Mouse (Mus musculus): ENCODE measurements at regions not wholly inside any gene's neighbourhood (a gene's known extent, or its start where the extent isn't known, plus 50 kb on each side); places are given as distances from the start of the nearest gene placed in this dataset.
"Not testable (repeated sequence)": the region's sequence is repeated elsewhere in the genome, so short reads cannot be mapped to it uniquely, and the experiment has no call there.

DNA sequence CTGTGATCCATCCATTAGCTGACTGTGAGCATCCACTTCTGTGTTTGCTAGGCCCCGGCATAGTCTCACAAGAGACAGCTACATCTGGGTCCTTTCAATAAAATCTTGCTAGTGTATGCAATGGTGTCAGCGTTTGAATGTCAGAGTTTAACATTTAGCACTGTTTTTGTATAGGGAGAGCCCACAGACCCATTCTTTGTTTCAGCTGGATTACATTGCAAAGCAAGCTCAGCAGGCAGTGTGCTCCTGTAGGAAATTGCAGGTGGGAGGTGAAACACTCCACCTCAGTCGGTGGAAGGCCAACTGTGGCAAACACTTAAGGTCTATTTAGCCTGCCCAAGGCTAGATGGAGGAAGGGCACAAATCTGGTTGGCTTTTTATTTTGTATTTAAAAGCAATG, 337.2 kb upstream of the Nova1 start:
- not testable (repeated sequence) for H3K9ac ChIP-seq (ENCODE audit: low read depth, low read length); H3K4me2 ChIP-seq; H3K4me1 ChIP-seq (ENCODE audit: control insufficient read depth, insufficient read depth, low read length); H3K36me3 ChIP-seq (ENCODE audit: control insufficient read depth, insufficient read depth, low read length); H3K27ac ChIP-seq (ENCODE audit: low read depth, low read length); H3K4me3 ChIP-seq (ENCODE audit: low read depth, low read length); ATAC-seq (replicated peaks; ENCODE audit: insufficient number of reproducible peaks, low FRiP score, low TSS enrichment); H3K9me3 ChIP-seq (replicated peaks; ENCODE audit: control insufficient read depth, low read length); H3K27me3 ChIP-seq (ENCODE audit: control insufficient read depth, insufficient read depth, low read length)
- 23% methylated on average over 2 of the region's 3 CpGs for WGBS (ENCODE audit: insufficient replicate concordance)

DNA sequence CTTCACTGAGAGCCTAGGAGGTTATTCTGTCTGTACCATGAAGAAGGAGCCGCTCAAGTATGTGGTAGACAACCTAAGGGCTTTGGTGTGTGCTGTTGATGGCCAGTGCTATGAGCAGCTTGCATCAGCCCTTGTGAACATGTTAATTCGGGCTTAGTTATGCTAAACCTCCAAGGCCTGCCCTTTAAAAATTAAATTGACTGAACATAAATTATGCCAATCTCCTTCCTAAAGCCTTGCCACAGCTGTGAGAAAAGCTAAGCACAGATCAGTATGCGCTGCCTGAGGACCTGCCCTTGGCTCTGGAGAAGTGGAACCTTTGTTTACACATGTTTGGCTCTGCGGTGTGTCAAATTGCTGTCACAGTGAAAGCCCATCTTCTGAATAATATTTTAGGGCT, 321.9 kb upstream of the Nova1 start:
- no peak overlapping the region for H3K4me3 ChIP-seq (ENCODE audit: low read depth, low read length)
- H3K9me3 ChIP-seq (replicated peaks; ENCODE audit: control insufficient read depth, low read length), result no peaks in the 10 kb centered on the region
- no peaks in the 10 kb centered on the region for H3K36me3 ChIP-seq (ENCODE audit: control insufficient read depth, insufficient read depth, low read length)
- H3K4me1 ChIP-seq (ENCODE audit: control insufficient read depth, insufficient read depth, low read length), result no peaks in the 10 kb centered on the region
- no peak for ATAC-seq (replicated peaks; ENCODE audit: insufficient number of reproducible peaks, low FRiP score, low TSS enrichment)
- H3K9ac ChIP-seq (ENCODE audit: low read depth, low read length), result no peak overlapping the region
- H3K4me2 ChIP-seq, result no peak overlapping the region
- 59% methylated on average over 4 of the region's 4 CpGs for WGBS (ENCODE audit: insufficient replicate concordance)
- H3K27ac ChIP-seq (ENCODE audit: low read depth, low read length), result no peak overlapping the region
- no peaks in the 10 kb centered on the region for H3K27me3 ChIP-seq (ENCODE audit: control insufficient read depth, insufficient read depth, low read length)

DNA sequence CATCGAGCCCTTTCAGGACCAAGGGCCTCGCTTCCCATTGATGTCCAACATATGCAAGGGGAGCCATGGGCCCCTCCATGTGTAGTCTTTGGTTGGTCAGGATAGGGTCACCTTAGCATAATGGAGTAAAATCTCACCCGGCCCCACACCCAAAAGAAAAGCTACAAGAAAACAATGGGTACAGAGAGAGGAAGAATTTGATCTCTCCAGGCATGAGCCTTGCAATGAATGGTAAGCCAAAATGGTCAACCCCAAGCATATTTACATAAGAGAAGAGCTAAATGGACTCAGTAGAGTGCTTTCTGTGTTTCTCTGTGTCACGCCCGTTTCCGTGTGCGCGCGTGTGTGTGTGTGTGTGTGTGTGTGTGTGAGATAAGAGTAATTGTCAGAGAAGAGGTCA, 311.1 kb upstream of the Nova1 start:
- Histone ChIP-seq H3K36me3 (ENCODE audit: control insufficient read depth, insufficient read depth, low read length) (no peaks in the 10 kb centered on the region), H3K4me1 (ENCODE audit: control insufficient read depth, insufficient read depth, low read length) (no peaks in the 10 kb centered on the region), H3K4me3 (ENCODE audit: low read depth, low read length) (no peak overlapping the region), H3K27ac (ENCODE audit: low read depth, low read length) (no peak overlapping the region), H3K27me3 (ENCODE audit: control insufficient read depth, insufficient read depth, low read length) (no peaks in the 10 kb centered on the region), H3K9ac (ENCODE audit: low read depth, low read length) (no peak overlapping the region), H3K4me2 (no peak overlapping the region), H3K9me3 (replicated peaks; ENCODE audit: control insufficient read depth, low read length) (no peaks in the 10 kb centered on the region)
- 85% methylated on average over 9 of the region's 9 CpGs for WGBS (ENCODE audit: insufficient replicate concordance)
- ATAC-seq (replicated peaks; ENCODE audit: insufficient number of reproducible peaks, low FRiP score, low TSS enrichment), result no peak

DNA sequence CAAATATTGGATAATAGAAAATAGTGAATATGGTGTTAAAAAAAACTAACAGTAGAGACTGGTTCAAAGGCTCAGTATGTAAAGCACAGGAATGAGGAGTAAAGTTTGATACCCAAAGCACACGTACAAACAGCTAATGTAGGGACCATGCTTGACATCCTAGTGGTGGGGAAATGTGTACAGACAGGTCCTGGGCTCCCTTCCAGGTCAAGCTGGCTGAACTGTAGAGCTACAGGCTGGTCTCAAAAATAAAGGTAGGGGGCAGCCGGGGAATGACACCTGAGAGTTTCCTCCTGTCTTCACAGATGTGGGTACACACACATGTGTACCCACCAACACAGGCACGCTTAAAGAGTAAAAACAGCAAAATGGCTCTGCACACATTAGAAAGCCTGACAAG, 309.9 kb upstream of the Nova1 start:
- Histone ChIP-seq H3K9ac (ENCODE audit: low read depth, low read length) (no peak overlapping the region), H3K27ac (ENCODE audit: low read depth, low read length) (no peak overlapping the region), H3K9me3 (replicated peaks; ENCODE audit: control insufficient read depth, low read length) (no peaks in the 10 kb centered on the region), H3K4me1 (ENCODE audit: control insufficient read depth, insufficient read depth, low read length) (no peaks in the 10 kb centered on the region), H3K36me3 (ENCODE audit: control insufficient read depth, insufficient read depth, low read length) (no peaks in the 10 kb centered on the region), H3K27me3 (ENCODE audit: control insufficient read depth, insufficient read depth, low read length) (no peaks in the 10 kb centered on the region), H3K4me2 (no peak overlapping the region), H3K4me3 (ENCODE audit: low read depth, low read length) (no peak overlapping the region)
- ATAC-seq (replicated peaks; ENCODE audit: insufficient number of reproducible peaks, low FRiP score, low TSS enrichment), result no peak
- 76% methylated on average over 3 of the region's 3 CpGs for WGBS (ENCODE audit: insufficient replicate concordance)

DNA sequence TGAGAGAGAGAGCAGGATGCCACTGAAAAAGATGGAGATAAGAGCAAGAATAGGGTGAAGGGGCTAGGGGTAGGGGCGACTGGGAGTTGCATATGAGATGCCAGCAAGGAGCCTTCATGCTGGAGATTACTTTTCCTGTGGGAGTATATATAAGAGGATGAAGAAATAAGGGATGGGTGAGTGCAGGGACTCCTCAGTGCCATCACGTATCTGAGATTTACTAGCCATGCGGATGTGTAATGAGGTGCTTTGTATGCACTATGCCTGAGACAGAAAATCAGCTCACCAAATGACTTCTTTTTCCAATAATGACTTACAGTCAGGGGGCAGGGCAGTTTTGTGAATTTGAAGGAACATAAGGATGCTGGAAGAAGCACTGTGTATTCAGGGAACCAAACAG, 302.7 kb upstream of the Nova1 start:
- no peaks in the 10 kb centered on the region for H3K9me3 ChIP-seq (replicated peaks; ENCODE audit: control insufficient read depth, low read length)
- H3K27me3 ChIP-seq (ENCODE audit: control insufficient read depth, insufficient read depth, low read length), result no peaks in the 10 kb centered on the region
- H3K36me3 ChIP-seq (ENCODE audit: control insufficient read depth, insufficient read depth, low read length), result no peaks in the 10 kb centered on the region
- 68% methylated on average over 3 of the region's 3 CpGs for WGBS (ENCODE audit: insufficient replicate concordance)
- no peak overlapping the region for H3K4me3 ChIP-seq (ENCODE audit: low read depth, low read length)
- ATAC-seq (replicated peaks; ENCODE audit: insufficient number of reproducible peaks, low FRiP score, low TSS enrichment), result no peak
- no peak overlapping the region for H3K27ac ChIP-seq (ENCODE audit: low read depth, low read length)
- H3K4me1 ChIP-seq (ENCODE audit: control insufficient read depth, insufficient read depth, low read length), result no peaks in the 10 kb centered on the region
- no peak overlapping the region for H3K4me2 ChIP-seq
- no peak overlapping the region for H3K9ac ChIP-seq (ENCODE audit: low read depth, low read length)

DNA sequence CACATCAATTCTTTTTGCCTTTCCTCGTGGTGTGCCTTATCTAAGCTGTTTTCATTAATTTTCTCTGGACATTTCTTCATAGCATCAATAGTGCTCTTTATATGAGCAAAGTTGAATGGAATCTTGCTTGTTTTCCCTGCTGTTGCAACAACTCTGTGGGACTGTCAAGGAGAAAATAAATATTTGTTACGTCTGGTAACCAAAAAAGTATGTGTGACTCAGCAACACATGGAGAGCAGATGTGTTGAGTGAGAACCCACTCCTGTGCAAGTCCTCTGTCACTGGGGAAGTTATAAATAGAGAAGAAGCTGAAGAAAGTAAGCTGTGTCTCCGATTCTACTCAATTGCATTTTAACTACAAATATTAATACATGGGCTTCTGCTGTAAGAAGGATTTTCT, 298.8 kb upstream of the Nova1 start:
- no peaks in the 10 kb centered on the region for H3K9me3 ChIP-seq (replicated peaks; ENCODE audit: control insufficient read depth, low read length)
- H3K4me1 ChIP-seq (ENCODE audit: control insufficient read depth, insufficient read depth, low read length), result no peaks in the 10 kb centered on the region
- no peak for ATAC-seq (replicated peaks; ENCODE audit: insufficient number of reproducible peaks, low FRiP score, low TSS enrichment)
- H3K4me3 ChIP-seq (ENCODE audit: low read depth, low read length), result no peak overlapping the region
- no peaks in the 10 kb centered on the region for H3K27me3 ChIP-seq (ENCODE audit: control insufficient read depth, insufficient read depth, low read length)
- no peak overlapping the region for H3K27ac ChIP-seq (ENCODE audit: low read depth, low read length)
- 41% methylated on average over 3 of the region's 3 CpGs for WGBS (ENCODE audit: insufficient replicate concordance)
- H3K36me3 ChIP-seq (ENCODE audit: control insufficient read depth, insufficient read depth, low read length), result no peaks in the 10 kb centered on the region
- no peak overlapping the region for H3K9ac ChIP-seq (ENCODE audit: low read depth, low read length)
- no peak overlapping the region for H3K4me2 ChIP-seq

DNA sequence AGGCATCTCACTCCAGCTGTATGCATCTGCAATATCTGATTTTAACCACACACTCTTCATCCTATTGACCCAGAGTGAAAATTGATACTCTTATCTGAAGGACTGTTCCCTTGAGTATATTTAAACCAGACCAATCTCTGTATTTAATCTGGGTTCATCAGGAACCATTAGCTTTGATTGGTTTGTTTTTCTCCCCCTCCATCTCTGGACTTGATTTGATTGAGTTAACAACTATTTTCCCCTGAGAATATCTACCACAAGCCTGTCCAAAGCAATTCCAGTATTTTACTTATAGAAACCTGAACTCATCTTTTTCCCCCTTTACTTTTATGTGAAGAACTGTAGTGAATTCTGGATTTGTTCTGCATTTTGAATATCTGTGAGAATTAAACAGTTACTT, 270.5 kb upstream of the Nova1 start:
- ATAC-seq (replicated peaks; ENCODE audit: insufficient number of reproducible peaks, low FRiP score, low TSS enrichment), result no peak
- H3K4me2 ChIP-seq, result no peak overlapping the region
- no peak overlapping the region for H3K27ac ChIP-seq (ENCODE audit: low read depth, low read length)
- no peaks in the 10 kb centered on the region for H3K36me3 ChIP-seq (ENCODE audit: control insufficient read depth, insufficient read depth, low read length)
- no peaks in the 10 kb centered on the region for H3K4me1 ChIP-seq (ENCODE audit: control insufficient read depth, insufficient read depth, low read length)
- H3K27me3 ChIP-seq (ENCODE audit: control insufficient read depth, insufficient read depth, low read length), result no peaks in the 10 kb centered on the region
- no peaks in the 10 kb centered on the region for H3K9me3 ChIP-seq (replicated peaks; ENCODE audit: control insufficient read depth, low read length)
- no peak overlapping the region for H3K4me3 ChIP-seq (ENCODE audit: low read depth, low read length)
- no peak overlapping the region for H3K9ac ChIP-seq (ENCODE audit: low read depth, low read length)

DNA sequence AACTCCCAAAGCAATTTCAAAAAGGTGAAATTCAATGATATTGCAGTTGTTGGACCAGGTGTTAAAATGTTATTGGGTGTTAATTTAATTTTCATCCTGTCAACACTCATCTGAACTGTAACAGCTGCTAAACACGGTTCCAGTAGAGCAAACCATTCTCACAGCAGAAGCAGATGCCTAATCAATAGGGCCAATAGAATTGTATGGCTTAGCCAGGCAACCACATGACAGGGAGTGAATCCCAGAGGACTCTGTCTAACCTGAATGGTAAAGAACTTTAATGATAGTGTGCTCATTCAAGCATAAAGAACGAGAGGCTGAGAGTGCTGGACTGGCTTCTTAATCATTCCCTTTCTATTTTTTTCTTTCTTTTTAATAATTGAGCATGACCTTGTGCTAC, 256.2 kb upstream of the Nova1 start:
- H3K9me3 ChIP-seq (replicated peaks; ENCODE audit: control insufficient read depth, low read length), result no peaks in the 10 kb centered on the region
- WGBS (ENCODE audit: insufficient replicate concordance), result 67% methylated on average over 2 of the region's 2 CpGs
- no peak overlapping the region for H3K4me3 ChIP-seq (ENCODE audit: low read depth, low read length)
- no peaks in the 10 kb centered on the region for H3K4me1 ChIP-seq (ENCODE audit: control insufficient read depth, insufficient read depth, low read length)
- no peaks in the 10 kb centered on the region for H3K27me3 ChIP-seq (ENCODE audit: control insufficient read depth, insufficient read depth, low read length)
- H3K27ac ChIP-seq (ENCODE audit: low read depth, low read length), result no peak overlapping the region
- H3K4me2 ChIP-seq, result no peak overlapping the region
- no peaks in the 10 kb centered on the region for H3K36me3 ChIP-seq (ENCODE audit: control insufficient read depth, insufficient read depth, low read length)
- no peak overlapping the region for H3K9ac ChIP-seq (ENCODE audit: low read depth, low read length)
- no peak for ATAC-seq (replicated peaks; ENCODE audit: insufficient number of reproducible peaks, low FRiP score, low TSS enrichment)

DNA sequence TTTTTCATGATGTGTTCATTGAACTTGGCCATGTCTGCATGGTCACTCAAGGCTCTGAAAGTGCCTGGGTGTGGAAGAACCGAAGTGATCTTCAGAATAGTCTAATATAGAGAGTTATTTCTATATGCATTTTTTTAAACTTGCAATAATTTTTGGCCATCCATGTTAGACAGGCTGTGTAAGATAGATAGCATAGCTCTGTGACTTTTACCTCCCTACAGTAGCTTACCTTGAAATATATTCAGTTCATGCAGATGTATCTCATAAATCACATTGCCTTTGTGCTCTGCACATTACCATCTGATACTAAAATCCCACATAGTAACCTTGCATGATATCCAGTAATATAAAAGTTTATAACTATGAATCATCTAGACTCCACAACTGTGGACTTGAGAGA, 233.7 kb upstream of the Nova1 start:
- Histone ChIP-seq H3K4me2 (no peak overlapping the region), H3K9ac (ENCODE audit: low read depth, low read length) (no peak overlapping the region), H3K27ac (ENCODE audit: low read depth, low read length) (no peak overlapping the region), H3K36me3 (ENCODE audit: control insufficient read depth, insufficient read depth, low read length) (no peaks in the 10 kb centered on the region), H3K27me3 (ENCODE audit: control insufficient read depth, insufficient read depth, low read length) (no peaks in the 10 kb centered on the region), H3K4me1 (ENCODE audit: control insufficient read depth, insufficient read depth, low read length) (no peaks in the 10 kb centered on the region), H3K9me3 (replicated peaks; ENCODE audit: control insufficient read depth, low read length) (no peaks in the 10 kb centered on the region), H3K4me3 (ENCODE audit: low read depth, low read length) (no peak overlapping the region)
- no peak for ATAC-seq (replicated peaks; ENCODE audit: insufficient number of reproducible peaks, low FRiP score, low TSS enrichment)
- WGBS (ENCODE audit: insufficient replicate concordance), result 74% methylated on average over 1 of the region's 1 CpGs
